Mouse (Mus musculus) embryonic facial prominence, embryonic 15.5 days (tissue): ENCODE measurements around the gene Pax8. TPM values are rescaled to one million over a fixed set of nuclear protein-coding genes. Genes with fewer than 3 reads are reported as not detected.

ENCODE experiments used
- ATAC-seq: fragments of 200-750 bp; cut with Nextera tagmentation; 2 replicates; pipeline ENCODE4 v1.8.0; 2017; ENCODE audit warnings: low read depth, moderate TSS enrichment; ENCODE audit not compliant: insufficient number of reproducible peaks, low FRiP score, low TSS enrichment
- H3K27ac ChIP-seq: fragments of 300-500 bp; sonication (generic); replicated peaks from 2 replicates; pipeline ENCODE4 v1.5.1; 2015; ENCODE audit warnings: mild to moderate bottlenecking, inconsistent platforms
- H3K27me3 ChIP-seq: fragments of 300-500 bp; sonication (generic); 2 replicates; pipeline ENCODE4 v1.6.1; 2015; ENCODE audit warnings: inconsistent platforms
- H3K36me3 ChIP-seq: fragments of 300-500 bp; sonication (generic); 2 replicates; pipeline ENCODE4 v1.6.1; 2015; ENCODE audit warnings: mild to moderate bottlenecking, inconsistent platforms
- H3K4me1 ChIP-seq: fragments of 300-500 bp; sonication (generic); 2 replicates; pipeline ENCODE4 v1.6.1; 2015; ENCODE audit warnings: inconsistent platforms
- H3K4me2 ChIP-seq: fragments of 300-500 bp; sonication (generic); replicated peaks from 2 replicates; pipeline ENCODE4 v1.6.1; 2015; ENCODE audit warnings: mild to moderate bottlenecking, inconsistent platforms
- H3K4me3 ChIP-seq: fragments of 300-500 bp; sonication (generic); replicated peaks from 2 replicates; pipeline ENCODE4 v1.5.1; 2015; ENCODE audit warnings: mild to moderate bottlenecking, inconsistent platforms
- H3K9ac ChIP-seq: fragments of 300-500 bp; sonication (generic); 2 replicates; pipeline ENCODE4 v1.6.1; 2015; ENCODE audit warnings: inconsistent platforms
- H3K9me3 ChIP-seq: fragments of 300-500 bp; sonication (generic); replicated peaks from 2 replicates; pipeline ENCODE4 v1.6.1; 2016; ENCODE audit warnings: inconsistent platforms
- WGBS: fragments of 180-500 bp; shearing (Covaris S2); methylation state at CpG from one replicate; pipeline ENCODE4 v1.1.7; 2015; 5-methylcytosine and 5-hydroxymethylcytosine counted together
- polyA plus RNA-seq: library from polyadenylated mRNA; unstranded; fragments of >200 nt; fragmentation: Nextera tagmentation; extraction: Ambion mirVana; gene quantifications from 2 replicates; pipeline ENCODE4 v1.2.1, GENCODE M21; 2015

Gene Pax8
- polyA plus RNA-seq, 1 experiment from 2014 or later: 0.40 TPM

- H3K4me1 ChIP-seq: no peaks in the 10 kb centered on the region
- no peak overlapping the region for H3K4me3 ChIP-seq
- H3K9me3 ChIP-seq: no peaks in the 10 kb centered on the region
- WGBS: 77% methylated on average over 2 of the region's 2 CpGs
- H3K27ac ChIP-seq: no peak overlapping the region
- no peaks in the 10 kb centered on the region for H3K27me3 ChIP-seq
- no peak overlapping the region for H3K9ac ChIP-seq
- ATAC-seq: no peak
- H3K36me3 ChIP-seq: no peaks in the 10 kb centered on the region
- no peak overlapping the region for H3K4me2 ChIP-seq
These were observed 40.7 kb downstream of the Pax8 start for GRCm38 (mm10) chr2:24434670-24435069.

- no peak overlapping the region for H3K9ac ChIP-seq
- 73% methylated on average over 4 of the region's 4 CpGs for WGBS
- no peaks in the 10 kb centered on the region for H3K4me1 ChIP-seq
- H3K27ac ChIP-seq: no peak overlapping the region
- H3K4me3 ChIP-seq: no peak overlapping the region
- no peaks in the 10 kb centered on the region for H3K9me3 ChIP-seq
- H3K4me2 ChIP-seq: no peak overlapping the region
- no peaks in the 10 kb centered on the region for H3K36me3 ChIP-seq
- no peaks in the 10 kb centered on the region for H3K27me3 ChIP-seq
- no peak for ATAC-seq
These were observed 45.6 kb downstream of the Pax8 start for GRCm38 (mm10) chr2:24429806-24430205.

- Histone ChIP-seq H3K36me3 (no peaks in the 10 kb centered on the region), H3K9ac (no peak overlapping the region), H3K4me2 (no peak overlapping the region), H3K4me3 (no peak overlapping the region), H3K9me3 (no peaks in the 10 kb centered on the region), H3K4me1 (no peaks in the 10 kb centered on the region), H3K27ac (no peak overlapping the region), H3K27me3 (no peaks in the 10 kb centered on the region)
- 35% methylated on average over 12 of the region's 12 CpGs for WGBS
- no peak for ATAC-seq
These were observed 47.3 kb downstream of the Pax8 start for GRCm38 (mm10) chr2:24427866-24428675.

GRCm38 (mm10) chr2:24425630-24426029 lies 49.8 kb downstream of the Pax8 start:
- no peaks in the 10 kb centered on the region for H3K9me3 ChIP-seq
- no peak overlapping the region for H3K4me2 ChIP-seq
- no peaks in the 10 kb centered on the region for H3K27me3 ChIP-seq
- H3K9ac ChIP-seq: no peak overlapping the region
- H3K36me3 ChIP-seq: no peaks in the 10 kb centered on the region
- H3K4me1 ChIP-seq: no peaks in the 10 kb centered on the region
- no peak for ATAC-seq
- WGBS: 78% methylated on average over 2 of the region's 2 CpGs
- H3K27ac ChIP-seq: no peak overlapping the region
- no peak overlapping the region for H3K4me3 ChIP-seq

- H3K4me3 ChIP-seq: no peak overlapping the region
- no peak overlapping the region for H3K9ac ChIP-seq
- ATAC-seq: no peak
- H3K9me3 ChIP-seq: no peaks in the 10 kb centered on the region
- no peaks in the 10 kb centered on the region for H3K4me1 ChIP-seq
- H3K4me2 ChIP-seq: no peak overlapping the region
- H3K27me3 ChIP-seq: no peaks in the 10 kb centered on the region
- no peaks in the 10 kb centered on the region for H3K36me3 ChIP-seq
- no peak overlapping the region for H3K27ac ChIP-seq
- 62% methylated on average over 3 of the region's 3 CpGs for WGBS
These were observed 52.6 kb downstream of the Pax8 start for GRCm38 (mm10) chr2:24422815-24423214.

- no peak overlapping the region for H3K9ac ChIP-seq
- ATAC-seq: no peak
- H3K4me2 ChIP-seq: no peak overlapping the region
- no peak overlapping the region for H3K27ac ChIP-seq
- no peaks in the 10 kb centered on the region for H3K9me3 ChIP-seq
- H3K4me1 ChIP-seq: peaks cover 9% of the 10 kb centered on the region
- H3K4me3 ChIP-seq: no peak overlapping the region
- H3K27me3 ChIP-seq: no peaks in the 10 kb centered on the region
- 92% methylated on average over 6 of the region's 6 CpGs for WGBS
- H3K36me3 ChIP-seq: no peaks in the 10 kb centered on the region
These were observed 54.1 kb downstream of the Pax8 start for GRCm38 (mm10) chr2:24421211-24421863.

GRCm38 (mm10) chr2:24417564-24417963 lies 57.8 kb downstream of the Pax8 start:
- Histone ChIP-seq H3K4me2 (no peak overlapping the region), H3K27me3 (no peaks in the 10 kb centered on the region), H3K27ac (no peak overlapping the region), H3K4me1 (peaks cover 11% of the 10 kb centered on the region), H3K9ac (no peak overlapping the region), H3K36me3 (no peaks in the 10 kb centered on the region), H3K9me3 (no peaks in the 10 kb centered on the region), H3K4me3 (no peak overlapping the region)
- 94% methylated on average over 4 of the region's 4 CpGs for WGBS
- no peak for ATAC-seq

- Histone ChIP-seq H3K9me3 (no peaks in the 10 kb centered on the region), H3K4me3 (no peak overlapping the region), H3K4me2 (no peak overlapping the region), H3K9ac (no peak overlapping the region), H3K27me3 (no peaks in the 10 kb centered on the region), H3K4me1 (peaks cover 11% of the 10 kb centered on the region), H3K36me3 (no peaks in the 10 kb centered on the region), H3K27ac (no peak overlapping the region)
- WGBS: 7% methylated on average over 2 of the region's 2 CpGs
- no peak for ATAC-seq
These were observed 58.3 kb downstream of the Pax8 start for GRCm38 (mm10) chr2:24417106-24417505.

GRCm38 (mm10) chr2:24416668-24417067 lies 58.7 kb downstream of the Pax8 start:
- Histone ChIP-seq H3K9ac (no peak overlapping the region), H3K4me1 (peaks cover 11% of the 10 kb centered on the region), H3K36me3 (no peaks in the 10 kb centered on the region), H3K27me3 (no peaks in the 10 kb centered on the region), H3K4me3 (no peak overlapping the region), H3K27ac (no peak overlapping the region), H3K9me3 (no peaks in the 10 kb centered on the region), H3K4me2 (no peak overlapping the region)
- 0 out of 2 replicates have a peak, but pooled peaks have one; percentile 26 for ATAC-seq
- 5% methylated on average over 9 of the region's 9 CpGs for WGBS

- Histone ChIP-seq H3K27ac (no peak overlapping the region), H3K4me3 (no peak overlapping the region), H3K4me2 (no peak overlapping the region), H3K4me1 (peaks cover 11% of the 10 kb centered on the region), H3K27me3 (no peaks in the 10 kb centered on the region), H3K9ac (no peak overlapping the region), H3K36me3 (no peaks in the 10 kb centered on the region), H3K9me3 (no peaks in the 10 kb centered on the region)
- ATAC-seq: no peak
- WGBS: 69% methylated on average over 4 of the region's 4 CpGs
These were observed 61.7 kb downstream of the Pax8 start for GRCm38 (mm10) chr2:24413677-24414076.

- Histone ChIP-seq H3K4me2 (no peak overlapping the region), H3K9me3 (no peaks in the 10 kb centered on the region), H3K27me3 (no peaks in the 10 kb centered on the region), H3K27ac (no peak overlapping the region), H3K9ac (no peak overlapping the region), H3K4me1 (peaks cover 11% of the 10 kb centered on the region), H3K4me3 (no peak overlapping the region), H3K36me3 (no peaks in the 10 kb centered on the region)
- no peak for ATAC-seq
- 69% methylated on average over 3 of the region's 3 CpGs for WGBS
These were observed 62.2 kb downstream of the Pax8 start for GRCm38 (mm10) chr2:24413172-24413571.
